Mouse (Mus musculus) megakaryocyte, adult 5-6 weeks (primary cell): ENCODE data around the gene Rab3c. TPM values are rescaled to one million over a fixed set of nuclear protein-coding genes. Genes with fewer than 3 reads are reported as not detected.

Experiments used
- ATAC-seq: 2 replicates; pipeline ENCODE4 v1.8.0; 2016; ENCODE audit warnings: mild to moderate bottlenecking, inconsistent platforms; ENCODE audit not compliant: poor library complexity, severe bottlenecking
- total RNA-seq, 2 experiments: library from RNA; stranded (forward) in 1 of 2; stranded (reverse) in 1 of 2; fragments of 153-499, 151-499 nt in 1 of 2; fragments of 221-1000, 200-1000 nt in 1 of 2; gene quantifications; 2 replicates each; pipeline versions ENCODE4 v1.2.3 to v1.2.4; 2015 to 2017

The Rab3c gene
- total RNA-seq, 2 experiments from 2014 or later, result not detected

GRCm38 (mm10) chr13:110024381-110025161, 256.2 kb downstream of the Rab3c start:
- no peak for ATAC-seq

- ATAC-seq, result no peak
These were observed 257.8 kb downstream of the Rab3c start for GRCm38 (mm10) chr13:110023031-110023430.

GRCm38 (mm10) chr13:110019774-110020173, 261.0 kb downstream of the Rab3c start:
- no peak for ATAC-seq

- peak; percentile 17; the same call in 1 of the 2 replicates for ATAC-seq
These were observed 261.7 kb downstream of the Rab3c start for GRCm38 (mm10) chr13:110018941-110019743.

- peak; percentile 97 for ATAC-seq
These were observed 262.3 kb downstream of the Rab3c start for GRCm38 (mm10) chr13:110018431-110018901.

GRCm38 (mm10) chr13:110012029-110012428, 268.8 kb downstream of the Rab3c start:
- ATAC-seq, result no peak

- ATAC-seq, result no peak
These were observed 269.9 kb downstream of the Rab3c start for GRCm38 (mm10) chr13:110010876-110011275.

- ATAC-seq, result no peak
These were observed 272.3 kb downstream of the Rab3c start for GRCm38 (mm10) chr13:110008539-110008938.

GRCm38 (mm10) chr13:110006106-110006781, 274.6 kb downstream of the Rab3c start:
- no peak for ATAC-seq

Other genes with a start within 250 kb of the Rab3c start
- gene Gapt, start 76.2 kb upstream of the Rab3c start, total RNA-seq (2015), result 285 and 298 TPM in 2 replicates
- gene Gapt, start 76.2 kb upstream of the Rab3c start, total RNA-seq (2017), result 47.4 and 48.4 TPM in 2 replicates
- 2.3 and 3.5 TPM in 2 replicates for gene Plk2, start 114.0 kb upstream of the Rab3c start, total RNA-seq (2015)
- gene Plk2, start 114.0 kb upstream of the Rab3c start, total RNA-seq (2017), result 6.0 and 6.1 TPM in 2 replicates